Mouse (Mus musculus): ENCODE results near the gene Pls1. TPM values are rescaled to one million over a fixed set of nuclear protein-coding genes. Genes with fewer than 3 reads are reported as not detected.

Pls1 gene
- total RNA-seq (2021): 1 to 10 TPM; 2.2 to 2.6 TPM
- long read RNA-seq, experiment 1, partial matches to known transcripts: 0 of 1 reads
- long read RNA-seq, experiment 1, other reads (novel, unspliced or antisense): 0 of 1 reads
- long read RNA-seq, experiment 2, partial matches to known transcripts: 1 of 2 reads
- long read RNA-seq, experiment 2, other reads (novel, unspliced or antisense): 0 of 2 reads

DNA sequence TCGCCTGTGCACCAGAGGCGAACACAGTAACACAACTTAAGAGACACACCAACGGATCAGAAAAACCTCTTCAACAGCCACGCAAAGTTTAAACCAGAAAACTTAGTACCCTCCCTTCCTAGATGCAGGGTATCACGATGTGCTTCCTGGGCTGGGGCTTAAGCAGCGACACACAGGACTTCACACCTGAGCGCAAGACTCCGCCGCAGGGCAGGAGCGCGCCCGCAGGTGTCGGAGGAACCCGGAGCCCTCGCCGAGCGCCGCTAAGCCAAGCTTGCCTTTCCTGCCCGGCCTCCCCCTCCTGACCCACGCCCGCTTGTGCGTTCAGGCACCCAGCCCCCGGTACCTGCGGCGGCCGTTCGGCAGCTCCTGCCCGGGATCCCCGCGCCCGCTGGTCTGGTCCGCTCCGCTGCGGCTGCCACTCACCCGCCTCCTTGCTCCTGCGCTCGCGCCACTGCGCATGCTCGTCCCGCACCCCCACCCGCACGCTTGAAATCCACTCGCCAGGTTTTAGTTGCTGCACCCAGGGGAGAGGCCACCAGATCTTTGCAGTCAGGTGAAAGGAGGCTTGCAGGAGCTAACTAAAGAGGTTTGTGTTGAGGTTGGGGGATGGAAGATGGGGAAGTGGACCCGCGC is at the start of gene Pls1:
Gene Pls1, minus strand, starts transcription at position 487 of the 636 bp plus-strand sequence.
- peak; percentile 90 to 92 for DNase-seq (ENCODE audit: low spot score in 2 of 2)

DNA sequence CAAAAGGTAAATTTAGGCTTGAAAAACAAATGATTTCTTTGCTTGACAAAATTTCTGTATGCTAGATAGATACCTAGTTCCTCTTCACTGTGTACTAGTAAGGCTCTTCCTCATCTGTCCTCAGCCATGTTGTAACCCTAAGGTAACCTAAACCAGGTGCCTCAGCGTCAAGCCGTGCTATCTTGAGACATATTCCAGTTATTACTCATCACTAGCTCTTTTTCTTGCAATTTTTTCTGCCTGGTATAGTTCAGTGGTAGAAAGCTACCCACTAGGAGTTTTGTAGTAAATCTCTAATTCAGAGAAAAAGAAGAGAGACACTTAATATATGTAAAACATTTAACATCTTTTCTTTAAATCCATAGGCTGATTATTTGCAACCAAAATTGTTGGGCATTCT is 37.6 kb upstream of the Pls1 start:
- no peak for DNase-seq (ENCODE audit: low spot score in 2 of 2)

DNA sequence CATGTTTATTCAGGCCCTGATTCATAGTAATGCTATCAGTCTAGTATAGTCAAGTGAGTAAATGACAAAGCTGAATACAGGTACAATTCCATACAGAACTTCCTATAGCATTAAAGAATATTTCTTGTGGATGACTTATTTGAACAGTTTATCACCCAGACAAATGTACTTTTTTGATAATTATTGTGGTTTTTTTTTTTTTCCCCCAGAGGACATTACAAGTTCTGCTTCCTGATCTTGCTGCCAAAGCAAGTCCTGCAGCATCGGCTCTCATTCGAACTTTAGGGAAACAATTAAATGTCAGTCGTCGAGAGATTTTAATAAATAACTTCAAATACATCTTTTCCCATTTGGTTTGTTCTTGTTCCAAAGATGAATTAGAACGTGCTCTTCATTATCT is 33.1 kb upstream of the Pls1 start:
- DNase-seq (ENCODE audit: low spot score in 2 of 2): no peak

GRCm38 (mm10) chr9:95858027-95858570 is 13.0 kb upstream of the Pls1 start:
- DNase-seq (ENCODE audit: low spot score in 2 of 2): no peak

- peak; percentile 91 to 93 for DNase-seq (ENCODE audit: low spot score in 2 of 2)
Observed at GRCm38 (mm10) chr9:95857414-95858026, 12.4 kb upstream of the Pls1 start, which contains the start of gene Atr. Atr (plus strand) TSS chr9:95857597.

GRCm38 (mm10) chr9:95856004-95856403 is 10.9 kb upstream of the Pls1 start:
- DNase-seq (ENCODE audit: low spot score in 2 of 2): no peak

GRCm38 (mm10) chr9:95854891-95855290 is 9.8 kb upstream of the Pls1 start:
- DNase-seq (ENCODE audit: low spot score in 2 of 2): no peak

- DNase-seq (ENCODE audit: low spot score in 2 of 2): peak; percentile 68 to 81
Observed at GRCm38 (mm10) chr9:95852896-95853295, 7.8 kb upstream of the Pls1 start.

DNA sequence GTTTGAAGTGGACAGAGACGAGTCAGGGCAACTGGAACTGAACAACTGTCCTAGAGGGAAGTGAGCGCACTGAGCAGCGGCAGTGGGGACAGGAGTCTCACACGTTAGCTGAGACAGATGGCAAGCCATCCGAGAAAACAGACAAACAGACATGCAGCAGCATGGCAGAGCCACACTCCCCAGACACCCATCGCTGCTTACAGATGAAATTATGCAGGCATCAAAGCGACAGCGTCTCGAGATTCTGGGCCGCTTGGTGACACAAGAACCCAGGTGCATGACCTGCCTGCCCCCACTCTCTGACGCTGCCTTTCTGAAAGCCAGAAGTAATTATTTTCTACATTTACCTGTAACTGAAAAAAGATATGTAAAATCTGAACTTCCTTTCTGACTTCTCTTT is 6.6 kb upstream of the Pls1 start:
- DNase-seq (ENCODE audit: low spot score in 2 of 2): no peak

- DNase-seq (ENCODE audit: low spot score in 2 of 2): no peak
Observed at GRCm38 (mm10) chr9:95845711-95846110, 600 bp upstream of the Pls1 start.

DNA sequence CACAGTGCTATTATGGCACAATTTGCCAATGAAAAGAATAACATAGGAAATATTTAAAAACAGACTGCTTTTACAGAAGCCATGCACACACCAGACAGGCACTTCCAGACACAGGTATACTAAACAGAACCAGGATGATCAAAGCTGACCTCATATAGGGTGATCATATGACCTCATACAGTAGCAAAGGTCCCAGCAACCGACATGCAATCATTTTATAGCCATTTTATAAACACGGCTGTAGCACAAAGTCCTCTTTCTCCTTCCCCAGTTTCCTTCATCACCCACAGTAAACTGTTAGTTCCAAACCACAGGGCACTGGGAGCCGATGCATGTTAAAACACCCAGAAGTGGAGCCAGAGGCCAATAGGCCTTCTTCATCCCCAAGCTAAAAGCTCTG is 5.7 kb downstream of the Pls1 start:
- no peak for DNase-seq (ENCODE audit: low spot score in 2 of 2)

DNA sequence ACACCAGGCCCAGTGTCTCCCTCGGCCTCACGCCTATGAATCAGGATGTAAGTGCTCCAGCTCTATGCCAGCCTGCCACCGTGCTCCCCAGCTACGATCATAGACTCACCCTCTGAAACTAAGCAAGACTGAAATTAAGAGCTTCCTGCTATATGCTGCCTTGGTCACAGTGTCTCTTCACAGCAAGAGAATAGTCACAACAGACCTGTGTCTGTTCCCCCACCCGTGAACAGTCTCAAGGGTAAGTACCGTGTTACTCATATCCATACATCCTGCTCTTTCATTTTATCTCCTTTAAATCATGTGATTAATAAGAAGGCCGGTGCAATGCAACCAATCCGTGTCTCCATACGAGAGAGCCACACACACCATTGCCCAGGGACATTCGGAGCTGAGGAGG is 9.4 kb downstream of the Pls1 start:
- no peak for DNase-seq (ENCODE audit: low spot score in 2 of 2)

- DNase-seq (ENCODE audit: low spot score in 2 of 2): no peak
Observed at GRCm38 (mm10) chr9:95834799-95835198, 10.3 kb downstream of the Pls1 start.

- no peak for DNase-seq (ENCODE audit: low spot score in 2 of 2)
Observed at GRCm38 (mm10) chr9:95832758-95833157, 12.4 kb downstream of the Pls1 start.

DNA sequence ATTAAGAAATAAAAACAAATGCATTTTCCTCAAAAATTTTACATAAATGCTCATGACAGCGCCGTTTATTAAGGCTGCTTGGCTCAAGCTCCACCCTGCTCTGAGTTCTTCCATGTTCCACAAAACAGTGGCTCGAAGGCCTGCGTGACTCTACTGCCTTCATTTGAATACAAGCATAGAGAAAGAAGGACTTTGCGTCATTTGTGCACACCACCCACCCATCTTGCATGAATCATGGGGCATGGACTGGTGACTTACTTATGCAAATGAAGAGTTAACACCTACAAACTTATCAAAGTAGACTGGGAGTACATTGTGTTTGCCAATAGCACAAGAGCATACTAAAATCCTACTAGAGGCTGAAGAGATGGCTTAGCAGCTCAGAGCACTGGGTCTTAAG is 17.5 kb downstream of the Pls1 start:
- no peak for DNase-seq (ENCODE audit: low spot score in 2 of 2)

DNA sequence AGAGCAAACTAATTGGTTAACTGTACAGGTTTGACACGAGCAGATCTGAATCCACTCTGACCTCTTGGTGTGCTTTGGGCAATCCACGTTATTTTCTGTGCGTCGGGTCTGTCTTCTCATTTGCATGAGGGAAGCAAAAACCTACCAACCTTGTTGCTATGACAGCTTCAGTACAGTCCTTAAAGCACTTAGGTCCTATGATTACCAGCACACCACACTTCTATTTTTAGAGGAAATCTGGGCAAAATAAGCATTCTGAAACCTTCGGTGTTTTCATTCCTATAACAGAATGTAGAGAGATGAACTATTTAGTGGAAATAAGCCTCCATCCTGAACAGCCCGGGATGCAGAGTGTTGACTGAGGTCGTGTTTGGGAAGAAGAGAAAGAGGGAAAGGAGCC is 22.6 kb downstream of the Pls1 start:
- no peak for DNase-seq (ENCODE audit: low spot score in 2 of 2)

GRCm38 (mm10) chr9:95815706-95816105 is 29.4 kb downstream of the Pls1 start:
- no peak for DNase-seq (ENCODE audit: low spot score in 2 of 2)

DNA sequence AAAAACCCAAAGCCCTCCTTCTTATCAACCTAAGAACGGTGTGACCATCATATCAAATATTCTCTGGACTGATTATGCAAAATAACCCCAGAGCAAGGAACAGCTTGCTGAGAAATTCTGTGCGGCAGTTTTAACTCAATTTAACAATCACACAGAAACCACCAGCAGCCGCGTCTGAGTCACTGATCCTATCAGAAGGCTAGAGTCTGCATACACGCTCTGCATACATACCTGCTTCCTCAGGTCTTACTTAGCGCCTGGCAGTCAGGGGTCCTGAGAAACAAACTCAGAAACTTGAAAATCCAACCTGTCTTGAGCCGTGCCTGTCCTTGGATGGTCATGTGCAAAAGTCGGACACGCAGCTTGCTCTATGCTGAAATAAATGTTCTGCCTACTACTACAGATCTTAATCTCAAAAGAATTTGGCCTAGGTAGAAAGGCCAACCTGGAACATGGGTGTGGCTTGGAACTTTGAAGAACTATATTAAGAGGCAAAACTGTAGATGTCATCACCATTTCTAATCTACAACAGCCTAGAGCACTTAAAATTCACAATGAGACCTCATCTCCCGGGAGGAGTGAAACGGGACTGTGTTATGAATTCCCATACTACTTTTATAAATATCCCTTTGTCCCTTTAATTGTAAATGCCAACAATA is 30.0 kb downstream of the Pls1 start:
- DNase-seq (ENCODE audit: low spot score in 2 of 2): no peak

DNA sequence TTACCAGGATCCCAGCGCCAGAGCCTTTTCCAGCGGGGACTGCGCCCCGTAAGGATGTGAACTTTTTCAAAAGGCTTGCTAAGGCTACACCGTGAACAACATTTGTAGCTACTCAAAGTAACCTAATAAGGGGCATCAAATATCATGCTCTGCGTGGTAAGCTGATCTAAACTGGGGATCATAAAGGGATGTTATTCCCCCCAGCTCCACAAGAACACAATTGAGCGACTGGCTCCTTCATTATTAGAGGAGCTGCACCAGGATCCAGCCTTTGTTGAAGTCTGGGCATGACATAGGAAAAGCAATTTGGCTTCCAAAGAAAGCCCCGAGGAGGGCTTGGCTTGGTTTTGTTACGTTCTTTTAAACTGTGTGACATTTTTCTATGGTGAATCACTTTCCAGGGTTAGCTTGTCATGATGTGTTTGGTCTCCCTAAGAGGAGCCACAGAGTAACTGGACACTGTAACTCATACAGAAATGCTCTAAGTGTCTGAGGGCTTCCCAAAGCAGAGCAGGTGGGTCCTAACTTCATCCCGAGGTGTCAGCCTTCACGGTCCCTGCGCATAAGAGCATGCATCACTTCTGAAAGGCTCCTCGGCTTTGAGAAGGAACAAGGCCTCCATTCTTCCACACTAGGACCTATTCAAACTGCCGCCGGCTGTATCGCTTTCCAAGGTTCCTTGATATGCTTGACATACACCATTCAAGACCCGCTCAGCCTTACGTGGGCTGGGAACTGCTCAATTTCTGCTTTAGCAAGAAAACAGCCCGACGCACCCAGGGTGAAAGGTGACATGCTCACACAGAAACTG is 31.2 kb downstream of the Pls1 start:
- DNase-seq (ENCODE audit: low spot score in 2 of 2): peak in 1 of 2 experiments; percentile 7

DNA sequence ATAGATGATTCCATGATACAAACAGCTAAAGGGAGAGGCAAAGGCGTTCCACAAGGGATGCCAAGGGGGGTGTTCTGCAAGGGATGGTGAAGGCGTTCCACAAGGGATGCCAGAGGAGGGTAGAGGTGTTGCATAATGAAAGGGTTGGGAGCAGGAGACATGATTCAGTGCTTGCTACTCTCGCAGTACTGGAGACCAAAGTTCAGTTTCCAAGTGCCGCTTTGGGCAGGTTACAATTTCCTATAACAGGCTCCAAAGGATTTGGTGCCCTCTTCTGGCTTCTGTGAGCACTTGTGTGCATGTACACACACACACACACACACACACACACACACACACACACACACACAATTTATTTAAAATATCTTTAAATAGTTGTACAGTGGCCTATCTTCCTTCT is 33.3 kb downstream of the Pls1 start:
- DNase-seq (ENCODE audit: low spot score in 2 of 2): no peak

- no peak for DNase-seq (ENCODE audit: low spot score in 2 of 2)
Observed at GRCm38 (mm10) chr9:95809596-95809995, 35.5 kb downstream of the Pls1 start.

Measured in layer of hippocampus, postnatal 14 days (tissue).